Mouse (Mus musculus): Measurements from ENCODE around the gene Rsph9.

- TF ChIP-seq CTCF (conservative IDR thresholded peaks at IDR 0.05; ENCODE audit: low read length), result no peak
- TF ChIP-seq NANOG (IDR thresholded peaks at IDR 0.05; ENCODE audit: borderline replicate concordance, low read length), result no peak
Measured at GRCm38 (mm10) chr17:46077921-46078534, 66.0 kb downstream of the Rsph9 start.

All from E14TG2a.4 (cell line).